Mouse (Mus musculus): Measurements from ENCODE around the gene Stk31.
A peak's percentile ranks its signal among the peaks of the same experiment; 100 is the strongest.
"Not testable (repeated sequence)": the region's sequence is repeated elsewhere in the genome, so short reads cannot be mapped to it uniquely, and the experiment has no call there.

The Stk31 gene

GRCm38 (mm10) chr6:49395316-49395715 lies at the start of gene Stk31:
TSS of gene Stk31 (plus strand) at chr6:49395604.
- DNase-seq (ENCODE audit: low spot score): no peak

GRCm38 (mm10) chr6:49349826-49350225 lies 45.6 kb upstream of the Stk31 start:
- no peak for DNase-seq (ENCODE audit: low spot score)

- DNase-seq (ENCODE audit: low spot score): no peak
Observed at GRCm38 (mm10) chr6:49354613-49355012, 40.8 kb upstream of the Stk31 start.

- DNase-seq (ENCODE audit: low spot score): no peak
Observed at GRCm38 (mm10) chr6:49355171-49355570, 40.2 kb upstream of the Stk31 start.

GRCm38 (mm10) chr6:49360420-49360819 lies 35.0 kb upstream of the Stk31 start:
- no peak for DNase-seq (ENCODE audit: low spot score)

GRCm38 (mm10) chr6:49367159-49368054 lies 28.0 kb upstream of the Stk31 start, which contains the start of gene Fam221a:
TSS of gene Fam221a (plus strand) at chr6:49367739.
- DNase-seq (ENCODE audit: low spot score): peak; percentile 91

GRCm38 (mm10) chr6:49368212-49368611 lies 27.2 kb upstream of the Stk31 start:
- DNase-seq (ENCODE audit: low spot score): peak; percentile 31

GRCm38 (mm10) chr6:49372705-49373104 lies 22.7 kb upstream of the Stk31 start:
- DNase-seq (ENCODE audit: low spot score): no peak

- DNase-seq (ENCODE audit: low spot score): no peak
Observed at GRCm38 (mm10) chr6:49373943-49374342, 21.5 kb upstream of the Stk31 start.

GRCm38 (mm10) chr6:49378328-49378727 lies 17.1 kb upstream of the Stk31 start:
- DNase-seq (ENCODE audit: low spot score): no peak

- DNase-seq (ENCODE audit: low spot score): no peak
Observed at GRCm38 (mm10) chr6:49394276-49394675, 1.1 kb upstream of the Stk31 start.

GRCm38 (mm10) chr6:49397466-49397865 lies 2.1 kb downstream of the Stk31 start:
- DNase-seq (ENCODE audit: low spot score): peak; percentile 60

GRCm38 (mm10) chr6:49398365-49398764 lies 3.0 kb downstream of the Stk31 start:
- peak; percentile 78 for DNase-seq (ENCODE audit: low spot score)

GRCm38 (mm10) chr6:49410830-49411229 lies 15.4 kb downstream of the Stk31 start:
- DNase-seq (ENCODE audit: low spot score): no peak

GRCm38 (mm10) chr6:49412967-49413366 lies 17.6 kb downstream of the Stk31 start:
- not testable (repeated sequence) for DNase-seq (ENCODE audit: low spot score)

- no peak for DNase-seq (ENCODE audit: low spot score)
Observed at GRCm38 (mm10) chr6:49415971-49416370, 20.6 kb downstream of the Stk31 start.

- no peak for DNase-seq (ENCODE audit: low spot score)
Observed at GRCm38 (mm10) chr6:49437306-49437705, 41.9 kb downstream of the Stk31 start.

GRCm38 (mm10) chr6:49458112-49458511 lies 62.7 kb downstream of the Stk31 start:
- DNase-seq (ENCODE audit: low spot score): no peak

- DNase-seq (ENCODE audit: low spot score): no peak
Observed at GRCm38 (mm10) chr6:49483205-49483604, 87.8 kb downstream of the Stk31 start.

GRCm38 (mm10) chr6:49491526-49491925 lies 96.1 kb downstream of the Stk31 start:
- DNase-seq (ENCODE audit: low spot score): no peak

GRCm38 (mm10) chr6:49519053-49519452 lies 123.6 kb downstream of the Stk31 start:
- peak; percentile 82 for DNase-seq (ENCODE audit: low spot score)

All from retina, embryonic 14.5 days (tissue).